Mouse (Mus musculus): ENCODE data around the gene Ddx24. TPM values are rescaled to one million over a fixed set of nuclear protein-coding genes. Genes with fewer than 3 reads are reported as not detected.

The Ddx24 gene
- total RNA-seq (2023): 189 TPM

GRCm38 (mm10) chr12:103425729-103426470, at the start of gene Ddx24:
Ddx24 (minus strand) TSS chr12:103425830.

GRCm38 (mm10) chr12:103457140-103457539, 31.5 kb upstream of the Ddx24 start, which contains the start of gene Ifi27l2b:
Ifi27l2b (minus strand) TSS chr12:103457223.

GRCm38 (mm10) chr12:103443524-103443923, 17.9 kb upstream of the Ddx24 start, which contains the start of gene Ifi27l2a:
Ifi27l2a (minus strand) TSS chr12:103443680.

GRCm38 (mm10) chr12:103433986-103434731, 8.5 kb upstream of the Ddx24 start, which contains the start of gene Ifi27:
Ifi27 (plus strand) TSS chr12:103434211.

GRCm38 (mm10) chr12:103407720-103408119, 17.9 kb downstream of the Ddx24 start, which contains the start of gene 9330161L09Rik:
9330161L09Rik (minus strand) TSS chr12:103407820.

GRCm38 (mm10) chr12:103388505-103389347, 36.9 kb downstream of the Ddx24 start, which contains the start of gene Otub2:
Otub2 (plus strand) TSS chr12:103388682.

Other genes with a start within 250 kb of the Ddx24 start
- not detected for gene Prima1, start 183.7 kb downstream of the Ddx24 start, total RNA-seq (2023)
- gene Fam181a, start 114.9 kb downstream of the Ddx24 start, total RNA-seq (2023): not detected
- 7.1 TPM for gene Asb2, start 69.8 kb downstream of the Ddx24 start, total RNA-seq (2023)
- 1.1 TPM for gene Otub2, start 37.1 kb downstream of the Ddx24 start, total RNA-seq (2023)
- 10.8 TPM for gene 9330161L09Rik, start 18.0 kb downstream of the Ddx24 start, total RNA-seq (2023)
- gene Ifi27, start 8.4 kb upstream of the Ddx24 start, total RNA-seq (2023): 211 TPM
- 182 TPM for gene Ifi27l2a, start 17.9 kb upstream of the Ddx24 start, total RNA-seq (2023)
- not detected for gene Ifi27l2b, start 31.4 kb upstream of the Ddx24 start, total RNA-seq (2023)
- not detected for gene Ppp4r4, start 106.5 kb upstream of the Ddx24 start, total RNA-seq (2023)
- not detected for gene Serpina10, start 205.6 kb upstream of the Ddx24 start, total RNA-seq (2023)
- not detected for gene Serpina6, start 231.4 kb upstream of the Ddx24 start, total RNA-seq (2023)

Data from CD8-positive naive resting alpha-beta T cell, adult 57 days (primary cell).